Mouse (Mus musculus) 3T3-L1 (cell line): Measurements from ENCODE around the gene Rps4x.

ENCODE experiments used
- DNase-seq: peaks from one replicate; pipeline ENCODE4 v3.0.0-alpha.2; 2015; ENCODE audit warnings: low read depth, low spot score

The Rps4x gene

GRCm38 (mm10) chrX:102188712-102189497 is at the start of gene Rps4x:
TSS of gene Rps4x (minus strand) at chrX:102189394.
- peak; percentile 79 for DNase-seq

GRCm38 (mm10) chrX:102219126-102219525 is 29.9 kb upstream of the Rps4x start:
- peak; percentile 66 for DNase-seq

- peak; percentile 57 for DNase-seq
Measured at GRCm38 (mm10) chrX:102215356-102215755, 26.2 kb upstream of the Rps4x start.

- no peak for DNase-seq
Measured at GRCm38 (mm10) chrX:102190840-102191239, 1.6 kb upstream of the Rps4x start.

- no peak for DNase-seq
Measured at GRCm38 (mm10) chrX:102189581-102189980, 387 bp upstream of the Rps4x start.

GRCm38 (mm10) chrX:102187023-102187699 is 2.0 kb downstream of the Rps4x start:
- no peak for DNase-seq

- no peak for DNase-seq
Measured at GRCm38 (mm10) chrX:102182575-102182974, 6.6 kb downstream of the Rps4x start.

- no peak for DNase-seq
Measured at GRCm38 (mm10) chrX:102175538-102176287, 13.5 kb downstream of the Rps4x start.

GRCm38 (mm10) chrX:102170900-102171299 is 18.3 kb downstream of the Rps4x start:
- DNase-seq: no peak

GRCm38 (mm10) chrX:102170135-102170534 is 19.1 kb downstream of the Rps4x start:
- no peak for DNase-seq

- peak; percentile 60 for DNase-seq
Measured at GRCm38 (mm10) chrX:102169724-102170123, 19.5 kb downstream of the Rps4x start.

- DNase-seq: no peak
Measured at GRCm38 (mm10) chrX:102166986-102167385, 22.2 kb downstream of the Rps4x start.

GRCm38 (mm10) chrX:102166521-102166920 is 22.7 kb downstream of the Rps4x start:
- DNase-seq: no peak

- peak; percentile 76 for DNase-seq
Measured at GRCm38 (mm10) chrX:102163529-102163928, 25.7 kb downstream of the Rps4x start.

GRCm38 (mm10) chrX:102163096-102163495 is 26.1 kb downstream of the Rps4x start:
- peak; percentile 46 for DNase-seq

GRCm38 (mm10) chrX:102160528-102160927 is 28.7 kb downstream of the Rps4x start:
- DNase-seq: no peak

GRCm38 (mm10) chrX:102159778-102160177 is 29.4 kb downstream of the Rps4x start:
- DNase-seq: peak; percentile 52

- DNase-seq: no peak
Measured at GRCm38 (mm10) chrX:102157423-102157791, 31.8 kb downstream of the Rps4x start.

- peak; percentile 93 for DNase-seq
Measured at GRCm38 (mm10) chrX:102156618-102157422, 32.4 kb downstream of the Rps4x start, which contains the start of gene Ercc6l. TSS of gene Ercc6l (minus strand) at chrX:102157091.

GRCm38 (mm10) chrX:102141157-102141556 is 48.0 kb downstream of the Rps4x start:
- no peak for DNase-seq
